Mouse (Mus musculus) erythroblast, embryonic 14.5 days (primary cell): ENCODE measurements around the gene Gsdme.

ENCODE experiments used
- GATA1 ChIP-seq: IDR thresholded peaks from 2 replicates; pipeline ENCODE4 v1.6.1; 2012; ENCODE audit warnings: low read length, inconsistent platforms, mixed read lengths
- TAL1 ChIP-seq: IDR thresholded peaks from 3 replicates; pipeline ENCODE4 v1.6.1; 2012; ENCODE audit warnings: low read length, inconsistent platforms, mixed read lengths

- TF ChIP-seq GATA1, result no peak
- no peak for TF ChIP-seq TAL1
Observed at GRCm38 (mm10) chr6:50175736-50176135, 87.9 kb downstream of the Gsdme start.
